Mouse (Mus musculus) NIH3T3 (cell line): Measurements from ENCODE around the gene Fcnb.

Experiments used
- DNase-seq: peaks from one replicate; pipeline ENCODE4 v3.0.0-alpha.2; 2012; ENCODE audit warnings: low read depth

Gene Fcnb

DNA sequence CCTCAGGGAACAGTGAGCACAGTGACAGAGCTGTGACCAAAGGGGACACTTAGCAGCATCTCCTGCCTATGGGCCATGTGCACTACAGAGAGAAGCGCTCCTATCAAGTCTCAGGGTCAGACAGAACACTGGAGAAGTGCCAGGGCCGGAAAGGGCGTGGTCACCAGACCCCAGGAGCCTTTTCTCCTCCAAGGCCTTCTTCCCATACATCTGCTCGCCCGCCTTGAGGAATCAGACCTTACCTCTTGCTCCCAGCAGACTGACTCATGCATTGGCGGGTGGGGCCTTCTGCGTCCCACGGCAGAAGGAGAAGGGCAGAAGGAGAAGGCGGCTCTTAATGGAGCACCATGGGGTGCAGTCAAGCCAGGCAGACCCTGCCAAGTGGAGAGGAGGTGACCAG lies 52.8 kb downstream of the Fcnb start:
- peak; percentile 16 for DNase-seq
